Mouse (Mus musculus) cerebellum, adult 9-10 months (tissue): Measurements from ENCODE around the gene Zic5.
A peak's percentile ranks its signal among the peaks of the same experiment; 100 is the strongest.

Experiments
- DNase-seq: peaks from one replicate; pipeline ENCODE4 v3.0.0; 2022

The Zic5 gene

DNA sequence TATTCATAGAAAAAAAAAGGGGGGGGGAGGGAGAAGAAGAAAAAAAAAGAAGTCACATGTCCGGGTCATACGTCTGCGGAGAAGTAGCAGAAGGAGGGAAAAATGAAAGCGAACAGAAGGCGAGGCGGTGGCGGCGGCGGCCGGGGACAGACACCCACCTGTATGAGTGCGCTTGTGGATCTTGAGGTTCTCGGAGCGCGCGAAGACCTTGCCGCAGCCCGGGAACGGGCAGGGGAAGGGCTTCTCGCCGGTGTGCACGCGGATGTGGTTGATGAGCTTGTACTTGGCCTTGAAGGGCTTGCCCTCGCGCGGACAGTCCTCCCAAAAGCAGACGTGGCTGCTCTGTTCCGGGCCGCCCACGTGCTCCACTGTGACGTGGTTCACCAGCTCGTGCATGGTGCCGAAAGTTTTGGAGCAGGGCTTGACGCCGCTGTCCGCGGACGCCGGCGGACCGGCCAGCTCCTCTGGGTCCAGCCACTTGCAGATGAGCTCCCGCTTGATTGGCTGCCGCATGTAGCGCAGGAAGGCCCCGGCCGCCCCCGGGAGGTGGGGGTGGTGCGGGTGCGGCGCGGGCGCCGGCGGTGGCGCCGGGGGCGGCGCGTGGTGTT lies 1.6 kb downstream of the Zic5 start:
- DNase-seq = peak; percentile 77

DNA sequence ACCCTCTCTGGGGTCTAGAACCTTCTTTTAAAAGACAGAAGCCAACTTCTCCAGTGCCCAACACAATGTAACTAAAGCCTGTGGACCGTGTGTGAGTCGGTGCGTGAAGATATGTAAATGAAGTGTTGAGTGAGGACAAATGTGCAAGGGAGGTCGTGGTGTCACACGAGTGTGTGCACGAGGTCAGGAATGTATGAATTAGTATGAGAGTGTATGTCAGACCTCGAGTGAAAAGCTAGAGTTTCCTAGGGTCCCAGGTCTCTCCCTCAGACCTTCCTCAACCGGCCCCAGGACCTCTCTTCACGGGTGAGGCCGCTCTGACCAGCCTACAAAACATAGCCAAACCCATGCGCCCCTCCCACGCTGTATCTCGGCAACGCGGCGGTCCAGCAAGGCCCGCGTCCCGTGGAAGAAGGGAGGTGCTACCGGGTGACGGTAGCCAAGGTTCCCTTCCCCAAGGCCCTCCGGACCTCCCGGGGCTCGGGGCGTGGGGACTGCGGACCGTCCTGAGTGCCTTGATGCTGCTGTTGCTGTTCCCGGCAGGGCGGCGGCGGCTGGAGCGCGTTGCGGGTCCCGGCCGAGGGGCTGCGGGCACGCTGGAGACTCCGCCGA lies 2.3 kb downstream of the Zic5 start:
- DNase-seq = peak; percentile 74

DNA sequence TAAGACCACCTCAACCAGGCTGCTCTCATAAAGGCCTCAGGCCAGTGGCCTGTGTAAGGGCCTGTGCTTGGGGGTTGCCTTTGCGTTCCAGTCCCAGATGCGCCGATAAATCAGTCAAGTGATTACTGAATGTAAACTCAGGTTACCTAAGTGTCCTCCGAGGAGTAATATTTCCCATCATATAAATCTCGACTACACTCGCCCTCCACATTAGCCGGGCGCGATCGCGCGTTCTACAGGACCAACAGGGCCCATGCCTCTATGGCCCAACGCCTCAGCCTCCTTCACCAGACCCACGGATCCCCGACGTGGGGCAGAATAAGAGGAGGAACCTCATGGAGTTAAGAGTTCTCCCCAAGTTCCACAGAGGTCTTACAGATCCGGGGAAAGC lies 2.8 kb downstream of the Zic5 start:
- DNase-seq = peak; percentile 56

DNA sequence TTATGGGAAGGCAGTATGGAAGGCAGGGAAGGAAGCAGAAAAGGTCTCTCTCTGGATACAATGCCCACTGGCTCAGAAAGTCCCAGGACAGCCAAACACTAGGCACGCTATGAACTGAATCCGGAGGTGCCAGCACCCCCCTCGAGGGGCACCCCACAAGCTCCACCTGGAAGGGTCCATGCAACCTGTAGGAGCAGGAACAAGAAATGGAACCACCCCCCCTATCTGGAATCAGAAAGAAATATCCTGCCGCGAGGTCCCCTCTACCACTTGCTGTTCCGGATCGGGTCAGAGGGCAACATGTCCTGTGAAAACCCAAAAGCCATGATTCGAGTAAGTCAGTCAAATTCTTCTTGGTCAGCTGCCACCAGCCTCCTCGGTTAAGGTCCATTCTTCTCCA lies 3.5 kb downstream of the Zic5 start:
- peak; percentile 66 for DNase-seq

DNA sequence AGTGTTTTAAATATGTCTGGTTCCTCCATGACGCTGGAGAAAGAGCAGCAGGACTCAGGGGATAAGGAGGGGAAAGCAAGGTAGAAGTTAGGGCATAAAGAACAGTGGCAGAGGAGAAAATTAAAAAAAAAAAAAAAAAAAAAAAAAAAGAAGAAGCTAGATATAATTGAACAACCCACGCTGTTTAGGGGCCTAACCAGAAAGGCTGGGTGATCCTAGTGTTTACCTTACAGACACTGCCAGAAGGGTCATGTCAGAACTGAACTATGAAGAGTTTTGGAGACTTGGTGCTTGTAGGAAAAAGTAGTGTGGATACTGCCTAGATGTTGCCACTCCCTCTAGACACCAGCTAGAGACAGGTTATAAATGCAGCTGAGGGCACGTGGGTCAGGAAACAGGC lies 4.0 kb downstream of the Zic5 start:
- no peak for DNase-seq

DNA sequence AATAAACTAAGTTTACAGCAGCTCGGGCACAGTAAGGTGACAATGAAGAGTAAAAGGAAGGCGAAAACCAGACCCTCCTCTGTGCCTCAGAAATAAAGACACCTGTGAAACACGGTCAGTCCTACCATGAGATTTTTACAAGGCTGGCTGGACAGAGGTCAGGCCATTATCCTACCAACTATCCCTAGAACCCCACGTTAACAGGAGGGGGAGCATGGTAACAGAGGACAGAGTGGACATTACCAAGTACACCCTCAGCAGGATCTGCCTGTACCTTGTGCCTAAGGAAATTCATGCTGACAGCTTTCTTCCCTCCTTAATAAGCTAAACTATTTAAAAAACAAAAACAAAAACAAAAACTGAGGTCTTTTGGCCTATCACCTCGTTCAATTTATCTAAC lies 5.3 kb downstream of the Zic5 start:
- peak; percentile 42 for DNase-seq

DNA sequence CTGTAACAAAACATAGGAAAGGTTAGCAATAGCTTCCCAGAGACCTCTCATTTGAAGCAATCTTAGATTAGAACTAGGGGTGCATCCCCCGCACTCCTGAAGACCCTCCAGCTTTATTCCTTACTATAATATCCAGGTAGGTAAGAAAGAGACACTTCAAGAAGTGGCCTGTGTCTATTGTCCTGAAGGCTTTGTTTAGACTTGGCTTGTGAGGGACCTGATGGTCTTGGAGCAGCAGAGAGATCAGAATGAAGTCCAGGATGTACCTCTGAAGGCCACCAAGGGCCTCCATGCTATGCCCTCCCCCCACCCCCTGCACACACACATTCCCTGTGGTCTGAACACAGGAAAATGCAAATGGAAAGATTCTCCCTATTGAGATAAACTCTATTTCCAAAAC lies 5.7 kb downstream of the Zic5 start:
- no peak for DNase-seq

DNA sequence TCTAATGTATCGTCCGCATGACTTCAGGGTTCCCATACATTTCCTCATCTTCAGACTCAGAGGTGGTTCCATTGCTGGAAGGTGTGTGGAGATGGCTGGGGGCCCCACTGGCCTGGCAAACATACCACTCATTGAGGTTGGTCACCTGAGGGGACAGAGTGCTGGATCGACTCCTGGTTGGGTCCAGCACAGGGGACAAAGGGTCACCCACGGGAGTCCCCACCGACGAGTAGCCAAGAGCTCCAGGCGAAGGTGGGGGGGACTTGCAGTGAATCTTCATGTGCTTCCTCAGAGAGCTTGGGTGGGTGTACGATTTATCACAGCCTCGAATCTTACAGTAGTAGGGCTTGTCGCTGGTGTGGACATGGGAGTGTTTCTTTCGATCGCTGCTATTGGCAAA lies 6.1 kb downstream of the Zic5 start:
- DNase-seq = peak; percentile 46

DNA sequence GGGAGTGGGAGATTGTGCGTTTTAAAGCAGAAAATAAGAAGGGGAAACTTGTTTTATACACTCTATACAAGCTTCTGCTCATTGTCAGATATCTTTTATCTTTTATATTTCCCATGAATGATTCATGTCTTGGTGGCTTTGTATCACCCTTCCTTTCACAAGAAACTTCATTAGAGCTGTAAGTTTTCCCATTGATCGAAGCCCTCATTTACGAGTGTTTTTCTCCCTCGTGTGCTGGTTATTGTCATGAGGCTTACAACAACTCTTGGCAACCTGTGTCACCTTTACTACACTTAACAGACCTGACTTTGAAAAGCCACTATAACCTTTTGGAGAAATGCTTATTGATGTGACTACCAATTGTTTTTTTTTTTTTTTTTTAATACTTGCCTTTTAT lies 9.9 kb downstream of the Zic5 start:
- no peak for DNase-seq

DNA sequence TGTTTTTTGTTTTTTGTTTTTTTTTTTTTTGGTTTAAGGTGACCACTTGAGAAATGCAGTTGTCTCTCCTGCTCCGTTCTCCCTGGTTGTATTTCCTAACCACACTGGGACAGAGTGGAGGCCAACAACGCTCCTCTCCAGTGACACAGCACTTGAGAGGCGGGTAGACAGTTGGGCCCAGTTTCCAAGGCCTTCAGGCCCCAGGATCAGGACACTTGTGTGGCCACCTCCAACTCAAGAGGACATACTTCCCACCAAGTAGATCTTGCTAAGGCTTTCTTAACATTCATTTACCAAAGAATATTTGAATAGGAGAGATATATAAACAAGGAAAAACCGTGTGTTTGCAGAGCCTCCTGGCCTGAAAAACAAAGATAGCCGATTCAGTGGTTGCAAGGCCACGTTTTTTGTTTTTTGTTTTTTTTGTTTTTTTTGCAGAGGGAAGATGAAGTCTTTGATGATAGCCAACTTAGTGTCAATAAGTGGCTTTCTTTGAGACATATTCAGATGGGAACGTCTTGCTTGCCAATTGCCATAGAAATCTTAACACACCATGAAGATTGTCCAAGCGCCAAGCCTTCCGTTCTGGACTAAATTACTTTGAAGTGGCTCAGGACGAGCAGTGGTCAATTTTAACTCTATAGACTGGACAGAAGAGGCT lies 10.4 kb downstream of the Zic5 start:
- peak; percentile 55 for DNase-seq

DNA sequence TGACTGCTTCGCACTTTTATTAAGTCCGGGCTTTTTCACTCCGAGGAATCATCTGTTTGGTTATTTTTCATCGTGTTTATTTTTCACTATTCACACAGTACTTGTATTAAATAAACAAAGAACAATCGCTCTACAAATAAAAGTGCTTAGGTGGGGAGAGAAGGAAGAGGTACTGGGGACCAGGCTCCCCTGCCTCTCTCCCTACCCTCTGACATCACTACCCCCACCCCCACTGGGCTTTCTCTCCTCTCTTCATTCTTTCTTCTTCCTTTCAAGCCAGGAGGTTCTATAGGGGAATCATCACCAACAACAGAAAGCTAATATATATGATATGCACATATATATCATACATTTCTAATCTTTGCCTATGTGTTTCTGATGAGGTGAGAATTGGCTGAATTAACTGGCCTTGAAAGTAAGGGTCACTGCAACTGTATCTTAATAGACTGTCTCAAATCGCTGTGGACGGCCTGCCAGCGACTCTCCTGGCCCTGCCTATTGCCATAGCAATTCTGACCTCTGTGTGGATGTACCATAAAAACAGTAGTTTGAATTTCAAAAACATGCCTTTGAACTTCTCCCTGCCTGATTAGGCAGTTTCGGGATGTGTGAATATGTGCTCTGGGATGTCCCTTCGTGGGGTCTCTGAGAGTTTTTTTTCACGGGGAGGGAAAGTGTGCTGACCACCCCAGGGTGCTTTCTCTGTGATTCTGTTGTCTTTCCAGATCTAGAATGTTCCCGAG lies 11.3 kb downstream of the Zic5 start:
- peak; percentile 47 for DNase-seq

DNA sequence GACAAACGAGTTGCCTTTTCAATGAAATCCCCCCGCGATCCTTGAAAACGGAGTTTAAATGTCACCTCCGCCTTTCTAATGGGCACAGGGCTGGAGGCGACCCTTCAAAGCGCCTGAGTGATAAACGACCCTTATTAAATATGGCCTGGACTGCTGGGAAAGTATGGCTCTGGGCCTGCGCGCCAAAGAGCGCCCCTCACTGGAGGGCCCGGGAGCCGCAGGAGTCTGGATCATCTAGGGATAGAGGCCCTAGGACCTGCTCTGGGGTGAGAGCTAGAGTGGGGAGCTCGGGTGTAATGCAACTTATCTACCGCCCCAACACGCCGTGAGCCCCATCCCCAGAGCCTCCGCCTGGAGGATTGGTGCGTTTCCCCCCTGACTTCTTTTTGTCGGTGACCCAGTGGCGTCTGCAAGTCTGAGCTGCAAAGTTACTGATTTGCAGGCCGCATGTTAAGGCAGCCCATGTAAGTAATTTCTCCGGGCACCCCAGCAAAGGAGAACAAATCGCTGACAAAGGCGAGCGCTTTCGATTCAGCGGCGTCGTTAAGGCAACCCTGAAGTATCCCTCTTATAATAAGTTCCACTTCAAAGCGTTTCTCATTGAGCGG lies 12.0 kb downstream of the Zic5 start:
- peak; percentile 65 for DNase-seq

DNA sequence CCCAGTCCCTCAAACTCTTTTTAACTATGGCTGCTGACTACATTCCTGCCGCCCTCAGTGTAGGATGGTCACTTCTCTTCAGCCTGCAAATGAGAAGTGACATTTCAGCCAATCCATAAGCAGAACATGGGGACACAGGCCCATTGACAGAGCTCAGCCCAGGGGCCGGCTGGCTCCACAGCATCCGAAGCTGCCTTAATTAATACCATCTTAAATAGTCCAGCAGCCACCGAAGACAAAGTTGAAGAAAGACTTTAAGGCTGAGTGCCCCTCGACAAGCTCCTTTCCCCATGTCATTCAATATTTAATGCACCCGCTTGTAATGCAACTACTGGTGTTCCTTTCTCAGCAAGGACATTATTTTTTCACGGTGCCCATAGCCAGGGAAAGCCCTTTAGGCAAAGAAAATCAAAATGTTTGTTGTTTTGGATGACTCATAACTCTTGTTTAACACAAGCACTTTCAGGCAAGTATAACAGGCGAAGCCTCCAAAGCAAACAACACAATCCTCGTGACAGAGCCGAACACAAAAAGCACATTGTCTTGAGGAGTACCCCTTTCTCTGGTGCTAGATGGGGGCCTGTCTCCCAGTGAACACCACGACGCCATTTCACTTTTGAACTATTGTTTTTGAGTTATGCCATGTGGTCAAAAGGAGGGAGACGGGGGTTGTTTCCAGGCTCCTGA lies 12.6 kb downstream of the Zic5 start:
- peak; percentile 38 for DNase-seq

DNA sequence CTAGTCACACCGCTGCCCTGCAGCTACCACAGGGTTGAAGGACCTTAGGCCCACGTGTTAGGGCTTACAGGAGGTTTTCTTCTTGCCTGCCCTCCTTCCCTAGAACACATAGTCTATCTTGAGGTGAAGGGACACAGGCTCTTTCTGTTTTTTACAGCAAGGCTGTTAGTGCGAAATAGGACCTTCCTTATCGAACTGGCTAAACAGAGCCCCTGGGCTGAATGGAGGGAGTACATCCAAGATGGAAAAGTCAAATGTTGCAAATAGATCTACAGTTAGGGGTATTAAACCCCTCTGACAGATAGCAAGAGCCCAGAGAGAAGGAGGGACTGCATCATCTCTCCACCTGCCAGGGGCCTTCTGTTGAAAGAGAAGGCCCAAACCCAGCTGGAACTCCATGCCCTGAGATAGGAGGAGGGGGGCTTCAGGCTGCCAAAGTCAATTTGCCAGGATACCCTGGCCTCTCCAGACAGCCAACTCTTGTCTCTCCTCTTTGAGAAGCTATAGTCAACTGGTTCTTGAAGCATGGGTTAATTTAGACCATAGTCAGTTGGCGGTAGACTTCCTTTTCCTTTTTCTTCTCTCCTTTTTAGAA lies 13.8 kb downstream of the Zic5 start:
- DNase-seq = no peak

DNA sequence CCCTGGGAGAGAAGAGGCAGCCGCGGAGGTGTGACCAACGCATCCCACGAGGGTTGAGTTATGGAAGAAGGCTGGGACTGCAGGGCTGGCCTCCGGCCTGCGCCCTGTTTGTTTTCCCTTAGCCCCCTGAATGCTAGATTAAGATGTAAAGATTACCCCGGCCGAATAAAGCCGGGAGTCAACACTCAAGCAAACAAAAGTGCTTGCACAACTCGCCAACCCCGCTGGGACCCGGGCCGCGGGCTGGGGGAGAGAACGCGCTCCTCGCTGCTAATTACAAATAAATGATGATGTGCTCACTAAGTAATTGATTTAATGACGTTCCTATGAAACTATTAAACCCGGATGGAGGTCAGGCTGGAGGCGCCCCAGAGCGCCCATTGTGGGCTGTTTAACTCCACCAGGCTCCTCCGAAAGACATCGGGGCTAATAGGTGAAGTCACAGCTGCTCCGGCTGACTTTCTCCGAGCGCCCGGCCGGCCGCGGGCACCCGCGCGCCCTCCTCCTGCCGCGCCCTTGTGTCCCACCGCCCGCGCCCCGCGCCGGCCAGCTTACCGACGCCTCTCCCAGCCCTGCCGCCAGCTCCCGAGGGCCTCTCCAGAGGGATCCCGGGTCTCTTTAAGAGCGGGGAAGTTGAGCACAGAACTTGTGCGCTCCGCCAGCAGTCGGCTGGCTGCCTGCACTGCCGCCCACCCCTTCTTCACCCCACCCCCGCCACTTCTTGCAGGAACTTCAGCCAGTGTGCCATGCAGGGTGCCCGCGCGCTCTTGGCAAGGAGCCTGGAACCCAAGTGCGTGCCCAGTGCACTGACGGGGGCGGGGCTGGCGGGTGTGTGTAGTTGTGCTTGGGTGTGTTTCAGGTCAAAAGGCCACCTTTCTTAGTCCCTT lies 14.7 kb downstream of the Zic5 start, which contains the start of gene Gm5089:
Gm5089 (minus strand) TSS at position 620 of the 887 bp plus-strand sequence.
- peak; percentile 78 for DNase-seq

DNA sequence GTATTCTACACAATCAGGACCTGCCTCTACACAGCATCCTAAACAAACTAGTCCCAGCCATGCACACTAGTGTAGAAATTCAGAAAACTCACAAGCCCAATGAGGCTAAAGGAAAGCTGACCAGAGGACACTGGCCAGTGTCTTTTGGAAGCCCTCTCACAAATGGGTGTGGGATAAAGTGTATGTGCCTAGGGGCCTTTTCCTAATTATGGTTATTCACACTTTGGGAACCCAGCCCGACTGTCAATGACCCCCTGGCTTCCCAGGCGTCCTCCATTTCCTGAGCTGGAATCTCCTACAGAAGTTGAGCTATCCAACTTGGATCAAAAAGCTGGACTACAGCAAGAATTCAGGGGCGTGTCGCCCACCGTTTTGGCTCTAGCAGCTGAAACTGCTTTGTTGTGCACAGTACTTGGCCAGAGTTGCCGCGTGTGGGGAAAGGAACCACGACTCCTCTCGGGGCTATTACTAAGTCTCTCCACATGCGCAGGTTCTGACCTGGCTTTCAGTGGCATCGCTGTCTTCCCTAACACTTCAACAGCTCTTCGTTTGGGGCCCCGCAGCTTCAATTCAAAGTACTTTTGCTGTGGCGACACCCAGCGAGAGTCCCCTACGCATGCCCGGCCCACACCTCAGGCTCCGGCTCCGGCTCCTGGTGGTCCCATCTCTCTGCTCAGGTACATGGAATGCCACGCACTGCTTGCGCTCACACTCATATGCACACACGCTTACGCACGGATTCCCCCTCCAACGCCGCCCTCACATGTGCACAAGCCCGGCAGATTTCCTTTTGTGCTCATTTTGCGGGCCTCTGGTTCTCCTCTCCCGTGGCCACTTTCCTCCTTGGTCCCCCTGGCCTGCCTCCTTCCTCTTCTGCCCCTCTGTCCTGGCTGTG lies 15.6 kb downstream of the Zic5 start:
- peak; percentile 48 for DNase-seq

DNA sequence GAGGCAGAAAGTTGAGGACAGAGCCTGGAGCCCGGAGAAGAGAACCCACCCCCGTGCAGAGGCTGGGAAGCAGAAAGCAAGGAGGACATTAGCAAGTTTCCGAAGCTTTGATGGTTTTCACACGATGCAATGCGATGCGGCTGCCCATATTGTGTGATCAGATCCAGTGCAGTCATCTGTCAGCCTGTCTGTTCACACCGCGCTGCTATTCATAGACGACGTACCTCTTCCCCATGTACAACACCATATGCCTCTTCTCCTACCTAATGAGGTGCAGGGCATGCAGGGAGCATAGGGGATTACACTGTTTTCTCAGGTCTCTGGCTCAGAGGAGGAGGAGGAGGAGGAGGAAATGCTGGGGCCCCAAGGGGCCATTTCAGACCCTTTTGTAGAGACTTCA lies 28.6 kb downstream of the Zic5 start:
- DNase-seq = no peak

DNA sequence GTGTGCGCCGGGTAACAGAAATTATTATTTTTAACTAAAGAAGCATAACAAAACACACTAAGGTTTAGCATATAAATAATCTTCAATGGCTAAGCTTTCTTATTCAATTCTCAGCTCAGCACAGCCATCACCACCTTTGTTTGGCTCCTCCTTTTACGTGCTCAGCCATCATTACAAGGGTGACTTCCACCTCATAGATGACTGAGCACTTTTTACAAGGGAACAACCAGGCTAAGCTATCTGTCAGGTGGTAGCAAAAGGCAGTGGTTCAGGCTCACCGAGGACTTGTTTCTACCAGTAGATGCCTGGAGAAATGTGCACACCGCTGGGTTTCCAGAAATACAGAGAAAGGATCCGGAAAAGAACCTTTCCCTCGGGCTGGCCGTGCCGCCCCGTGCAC lies 31.4 kb downstream of the Zic5 start:
- DNase-seq = no peak

DNA sequence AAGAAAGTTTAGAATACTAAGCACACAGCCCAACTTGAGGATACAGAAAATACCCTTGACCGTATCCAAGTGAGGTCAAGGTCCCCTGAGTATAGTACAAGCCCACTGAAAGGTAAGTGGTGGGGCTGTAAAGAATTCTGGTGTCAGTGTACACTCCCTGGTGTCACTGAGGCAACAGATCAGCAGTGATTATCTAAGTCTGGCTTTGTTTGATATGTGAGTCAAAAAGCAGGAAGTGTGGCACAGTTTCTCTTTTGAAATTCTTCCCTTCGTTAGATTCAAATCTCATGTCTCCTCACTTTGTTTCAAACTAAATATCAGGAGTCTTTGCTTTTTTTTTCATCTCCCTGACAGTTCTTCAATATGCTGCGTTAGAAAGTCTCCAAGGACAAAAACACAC lies 32.9 kb downstream of the Zic5 start:
- DNase-seq = no peak

DNA sequence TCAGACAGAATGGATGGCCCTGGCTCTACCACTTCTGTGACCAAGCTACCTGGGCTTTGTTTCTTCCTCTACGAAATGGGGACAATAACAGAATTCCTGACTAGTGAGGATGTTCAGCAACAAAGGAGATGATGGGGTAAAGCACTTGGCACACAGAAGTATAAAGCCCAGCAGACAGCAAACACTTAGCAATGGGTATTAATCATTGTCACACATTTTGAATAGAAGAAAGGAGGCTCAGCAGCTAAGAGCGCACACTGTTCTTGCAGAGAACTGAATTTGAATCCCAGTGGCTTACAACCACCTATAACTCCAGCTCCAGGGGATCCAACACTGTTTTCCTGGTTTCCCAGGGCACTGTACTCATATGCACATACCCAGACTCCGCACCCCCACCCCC lies 37.8 kb downstream of the Zic5 start:
- DNase-seq = no peak
